Mouse (Mus musculus) lung, postnatal 0 days (tissue): ENCODE data around the gene Rhebl1.

Experiments
- CTCF ChIP-seq: IDR thresholded peaks from 2 replicates; pipeline ENCODE4 v1.5.1; 2016; ENCODE audit warnings: antibody characterized with exemption, mild to moderate bottlenecking
- EP300 ChIP-seq: IDR thresholded peaks from 2 replicates; pipeline ENCODE4 v1.6.1; 2016; ENCODE audit warnings: antibody characterized with exemption, mild to moderate bottlenecking, control low read depth

DNA sequence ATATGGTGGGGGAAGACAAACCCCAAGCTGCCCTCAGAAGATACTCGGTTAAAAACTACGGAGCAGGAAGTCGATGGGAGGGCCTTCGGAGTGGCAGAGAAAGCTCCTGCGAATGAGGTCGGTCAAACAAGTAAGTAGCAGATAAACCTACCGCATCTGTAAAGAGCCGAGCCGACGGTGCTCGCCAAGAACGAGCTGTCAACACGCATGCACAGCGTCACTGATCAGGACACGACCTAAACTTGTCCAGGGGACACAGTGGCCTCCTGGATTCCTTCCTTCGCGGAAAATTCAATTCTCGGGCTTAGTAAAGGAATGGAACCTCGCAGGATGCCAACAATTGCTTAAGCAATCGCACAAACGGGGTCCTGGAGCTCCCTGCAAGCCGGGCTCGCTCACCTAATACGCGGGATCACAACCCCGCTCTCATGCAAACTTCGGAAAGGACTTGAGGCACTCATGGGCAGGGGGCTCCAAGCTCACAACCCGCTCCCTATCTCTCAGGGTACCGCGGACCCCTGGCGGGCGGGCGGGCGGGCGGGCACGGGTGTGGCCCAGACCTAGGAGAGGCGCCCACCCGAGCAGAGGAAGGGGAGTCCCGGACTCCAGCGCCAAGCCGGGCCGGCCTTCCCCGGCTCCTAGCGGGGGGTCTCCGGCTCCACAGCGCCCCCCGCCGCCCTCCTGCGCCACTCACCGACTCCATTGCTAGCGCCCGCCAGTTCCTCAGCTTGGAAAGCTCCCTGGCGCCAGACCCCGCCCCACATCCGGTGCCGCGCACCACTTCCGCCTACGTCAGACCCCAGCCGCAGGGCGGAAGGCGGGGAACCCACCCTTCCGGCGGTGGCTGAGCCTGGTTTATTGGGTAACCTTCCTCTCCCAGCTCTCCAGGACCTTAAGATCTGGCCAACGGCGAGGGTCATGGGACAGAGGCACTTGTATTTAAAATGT is 63.3 kb downstream of the Rhebl1 start, which contains the start of gene Prkag1:
- TF ChIP-seq CTCF (peak; percentile 69), EP300 (peak; percentile 89)
